Mouse (Mus musculus) layer of hippocampus, postnatal 14 days (tissue): ENCODE results near the gene Tmem11. TPM values are rescaled to one million over a fixed set of nuclear protein-coding genes. Genes with fewer than 3 reads are reported as not detected.

Source experiments
- DNase-seq, 2 experiments: peaks; one replicate each; pipeline ENCODE4 v3.0.0; 2021 to 2022; ENCODE audit warnings: low spot score in 2 of 2, mixed read lengths in 1 of 2
- total RNA-seq, 2 experiments: library from RNA; stranded (reverse); gene quantifications; 2 replicates each; pipeline ENCODE4 v1.2.3; 2021

The Tmem11 gene
- total RNA-seq, 2 experiments from 2014 or later = 24.7 to 25.7 TPM

DNA sequence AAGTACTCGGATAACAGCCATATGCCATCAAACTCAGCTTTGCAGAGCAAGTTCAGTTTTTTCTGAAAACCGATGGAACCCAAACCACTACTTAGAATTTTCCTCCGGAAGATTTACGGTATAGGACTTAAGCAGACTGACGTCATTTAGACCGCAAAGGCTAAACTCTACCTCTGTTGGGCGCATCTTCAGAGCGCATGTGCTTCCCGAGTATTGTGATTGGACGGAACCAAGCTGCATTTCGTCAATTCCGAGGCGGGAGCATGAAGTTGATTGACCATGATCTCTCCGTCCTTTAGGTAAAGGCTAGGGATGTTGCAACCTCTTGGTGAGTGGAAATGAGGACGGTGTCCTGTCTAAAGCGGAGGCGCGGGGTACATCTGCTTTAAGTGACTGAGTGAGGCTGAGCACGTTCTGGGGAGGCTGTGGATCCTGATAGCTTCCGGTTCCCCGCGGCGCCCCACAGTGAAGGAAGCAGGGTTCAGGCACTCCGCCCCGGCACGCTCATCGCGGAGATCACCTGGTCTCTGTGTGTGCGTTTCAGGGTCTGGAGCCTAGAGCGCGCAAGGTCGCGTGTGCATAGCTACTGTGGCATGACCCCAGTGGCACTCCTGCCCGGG lies 48.5 kb downstream of the Tmem11 start, which contains the start of gene Dhrs7b:
TSS of gene Dhrs7b (plus strand) at position 199 of the 620 bp plus-strand sequence.
- peak; percentile 86 to 92 for DNase-seq

DNA sequence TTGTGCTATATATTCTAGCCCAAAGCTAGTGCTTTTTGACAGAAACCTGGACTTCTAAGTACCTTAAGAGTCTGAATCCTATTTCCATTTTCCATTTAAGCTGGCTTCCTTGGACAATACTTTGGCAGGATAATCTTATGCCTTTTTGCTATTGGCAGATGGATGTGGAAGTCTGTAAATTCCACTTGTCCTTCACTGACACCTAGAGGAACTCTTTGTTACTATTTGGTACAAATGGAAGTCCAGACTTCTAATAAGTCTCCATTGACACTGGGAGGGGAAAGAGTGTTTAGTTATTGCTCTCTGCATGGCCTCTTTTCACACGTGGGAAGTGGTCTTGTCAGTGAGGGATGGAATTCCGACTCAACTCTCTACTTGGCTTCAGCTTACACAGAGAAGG lies 50.2 kb downstream of the Tmem11 start:
- no peak for DNase-seq

- no peak for DNase-seq
These were observed 51.7 kb downstream of the Tmem11 start for GRCm38 (mm10) chr11:60827241-60827945.

GRCm38 (mm10) chr11:60826700-60827099 lies 52.4 kb downstream of the Tmem11 start:
- no peak for DNase-seq

DNA sequence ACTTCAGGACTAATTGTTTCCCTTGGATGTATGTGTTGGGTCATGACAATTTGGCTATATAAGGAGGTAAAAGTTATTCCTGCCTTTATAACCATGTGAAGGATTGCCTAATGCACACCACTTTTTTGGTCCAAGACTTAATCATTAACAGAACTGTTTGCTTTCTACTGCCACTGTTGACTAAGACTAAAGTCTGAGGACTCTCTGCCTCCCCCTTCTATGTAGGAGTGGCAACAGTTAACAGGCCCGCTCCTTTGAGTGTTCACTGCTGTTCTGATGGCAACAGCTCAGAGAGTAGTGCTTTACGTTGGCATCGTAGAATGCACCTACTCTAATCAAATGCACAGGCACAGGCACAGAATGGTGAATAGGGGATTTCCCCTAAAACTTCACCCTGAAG lies 53.9 kb downstream of the Tmem11 start:
- DNase-seq = no peak

- DNase-seq = no peak
These were observed 55.3 kb downstream of the Tmem11 start for GRCm38 (mm10) chr11:60823771-60824170.

DNA sequence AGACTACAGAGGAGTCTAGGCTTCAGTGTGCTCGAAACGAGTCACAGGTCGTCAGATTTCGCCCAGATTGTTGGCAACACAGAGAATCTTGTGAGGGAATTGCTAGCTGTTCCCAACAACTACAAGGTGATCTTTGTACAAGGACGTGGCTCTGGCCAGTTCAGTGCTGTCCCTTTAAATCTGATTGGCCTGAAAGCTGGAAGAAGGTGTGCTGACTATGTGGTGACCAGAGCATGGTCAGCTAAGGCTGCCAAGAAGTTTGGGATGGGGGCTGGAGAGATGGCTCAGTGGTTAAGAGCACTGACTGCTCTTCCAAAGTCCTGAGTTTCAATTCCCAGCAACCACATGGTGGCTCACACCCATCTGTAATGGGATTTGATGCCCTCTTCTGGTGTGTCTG lies 62.7 kb downstream of the Tmem11 start:
- no peak for DNase-seq

Other genes starting within 250 kb of the Tmem11 start
- gene Llgl1, start 179.5 kb downstream of the Tmem11 start, total RNA-seq = 10 to 100 TPM; 51.1 to 57.0 TPM
- gene Flii, start 152.0 kb downstream of the Tmem11 start, total RNA-seq = 10 to 100 TPM; 47.7 to 60.5 TPM
- 10 to 100 TPM; 23.7 to 23.8 TPM for gene Mief2, start 150.9 kb downstream of the Tmem11 start, total RNA-seq
- gene Top3a, start 101.9 kb downstream of the Tmem11 start, total RNA-seq = 1 to 10 TPM; 4.2 to 5.8 TPM
- gene Smcr8, start 101.7 kb downstream of the Tmem11 start, total RNA-seq = 10 to 100 TPM; 25.0 to 26.6 TPM
- 1 to 10 TPM; 4.9 to 6.8 TPM for gene Shmt1, start 67.6 kb downstream of the Tmem11 start, total RNA-seq
- 10 to 100 TPM; 27.3 to 31.4 TPM for gene Dhrs7b, start 48.6 kb downstream of the Tmem11 start, total RNA-seq
- 10 to 100 TPM; 12.6 to 13.0 TPM for gene Natd1, start 35.5 kb upstream of the Tmem11 start, total RNA-seq
- gene Map2k3, start 52.8 kb upstream of the Tmem11 start, total RNA-seq = 10 to 100 TPM; 12.8 to 17.0 TPM
- gene Kcnj12, start 143.3 kb upstream of the Tmem11 start, total RNA-seq = 1 to 10 TPM; 7.1 to 8.0 TPM
- 1 to 10 TPM in 1 of 2 experiments, under 1 TPM in 1; 0.99 to 1.4 TPM for gene Tnfrsf13b, start 247.5 kb upstream of the Tmem11 start, total RNA-seq